Mouse (Mus musculus): ENCODE measurements around the gene Kif5a.

The Kif5a gene

DNA sequence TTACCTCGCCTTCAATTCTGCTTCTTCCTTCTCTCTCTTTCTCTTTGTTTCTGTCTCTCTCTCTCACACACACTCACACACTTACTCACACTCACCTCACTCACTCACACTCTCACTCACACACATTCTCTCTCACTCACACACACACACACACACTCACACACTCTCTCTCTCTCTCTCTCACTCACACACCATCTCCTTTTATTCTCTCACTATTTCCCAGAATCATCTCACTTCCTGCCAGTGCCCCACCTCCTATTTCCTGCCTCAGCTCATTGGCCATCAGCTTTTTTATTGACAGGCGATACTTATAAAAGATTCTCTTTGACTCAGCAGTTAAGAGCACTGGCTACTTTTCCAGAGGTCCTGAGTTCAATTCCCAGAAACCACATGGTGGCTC lies 44.8 kb downstream of the Kif5a start:
- no peak for DNase-seq (ENCODE audit: extremely low read depth, insufficient read length, low spot score)

DNA sequence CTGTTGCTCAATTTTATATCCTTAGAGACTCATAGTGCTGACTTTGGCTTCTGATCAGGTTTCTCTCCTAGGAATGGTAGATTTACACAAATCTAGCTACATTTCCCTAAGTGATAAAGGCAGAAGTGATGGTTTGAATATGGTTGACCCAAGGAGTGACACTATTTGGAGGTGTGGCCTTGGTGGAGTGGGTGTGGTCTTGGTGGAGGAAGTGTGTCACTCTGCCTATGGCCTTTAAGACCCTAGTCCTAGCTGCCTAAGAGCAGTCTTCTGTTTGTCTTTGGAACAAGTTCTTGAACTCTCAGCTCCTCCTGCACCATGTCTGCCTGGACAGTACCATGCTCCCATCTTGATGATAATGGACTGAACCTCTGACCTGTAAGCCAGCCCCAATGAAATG lies 46.0 kb downstream of the Kif5a start:
- DNase-seq (ENCODE audit: extremely low read depth, insufficient read length, low spot score): no peak

DNA sequence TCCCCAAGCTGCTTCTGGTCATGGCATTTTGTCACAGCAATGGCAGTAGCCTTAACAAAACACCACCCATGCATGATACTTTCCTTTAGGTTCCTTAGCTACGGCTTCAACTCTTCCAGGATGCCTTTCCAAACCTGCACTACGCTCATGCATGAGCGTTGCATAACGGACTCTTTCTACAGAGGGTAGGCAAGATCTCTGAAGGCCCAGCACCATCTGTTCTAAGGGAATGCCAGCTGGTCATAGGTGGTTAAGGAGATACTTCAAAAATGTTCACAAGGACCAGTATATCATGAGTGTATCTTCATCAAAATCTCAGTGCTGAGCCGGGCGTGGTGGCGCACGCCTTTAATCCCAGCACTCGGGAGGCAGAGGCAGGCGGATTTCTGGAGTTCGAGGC lies 46.7 kb downstream of the Kif5a start:
- no peak for DNase-seq (ENCODE audit: extremely low read depth, insufficient read length, low spot score)

DNA sequence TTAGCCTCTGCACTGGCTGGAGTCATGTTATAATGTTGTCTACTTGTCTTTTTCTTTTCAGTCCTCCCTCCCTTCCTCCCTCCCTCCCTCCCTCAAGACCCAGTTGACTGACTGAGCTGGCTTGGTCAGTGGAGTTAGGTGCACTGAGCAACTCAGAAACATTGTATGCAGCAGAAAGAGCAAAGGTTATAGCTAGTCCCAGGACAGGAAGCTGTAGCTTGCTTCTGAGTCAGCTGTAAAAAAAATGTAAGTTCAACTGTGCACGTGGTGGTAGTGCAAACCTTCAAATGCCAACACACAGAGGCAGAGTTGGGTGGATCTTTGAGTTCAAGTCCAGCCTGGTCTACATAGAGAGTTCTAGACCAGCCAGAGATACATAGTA lies 48.7 kb downstream of the Kif5a start:
- DNase-seq (ENCODE audit: extremely low read depth, insufficient read length, low spot score): no peak

DNA sequence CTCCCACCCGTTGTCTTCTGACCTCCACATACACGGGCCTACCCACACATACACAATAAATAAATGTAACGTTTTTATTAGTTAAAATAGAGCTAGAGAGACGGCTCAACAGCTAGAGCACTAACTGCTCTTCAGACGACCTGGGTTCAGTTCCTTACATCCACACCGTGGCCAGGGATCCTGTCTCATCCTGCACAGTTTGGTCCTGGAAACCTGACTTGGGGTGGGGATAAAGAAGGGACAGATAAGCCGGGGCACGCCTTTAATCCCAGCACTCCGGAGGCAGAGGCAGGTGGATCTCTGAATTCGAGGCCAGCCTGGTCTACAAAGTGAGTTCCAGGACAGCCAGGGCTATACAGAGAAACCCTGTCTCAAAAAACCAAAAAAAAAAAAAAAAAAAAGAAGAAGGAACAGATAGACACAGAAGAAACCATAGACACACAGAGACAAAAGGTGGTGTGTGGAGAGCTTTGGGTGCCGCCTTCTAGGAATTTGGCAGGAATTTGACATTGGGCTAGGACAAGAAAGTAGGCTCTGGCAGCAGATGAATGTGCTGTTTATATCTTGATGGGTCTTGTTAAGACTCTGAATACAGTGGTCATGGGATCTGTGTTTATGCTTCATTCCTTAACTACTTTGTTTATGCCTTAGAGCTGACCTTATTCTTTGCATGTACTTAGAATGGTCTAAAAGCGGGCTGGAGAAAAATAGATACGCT lies 49.3 kb downstream of the Kif5a start:
- no peak for DNase-seq (ENCODE audit: extremely low read depth, insufficient read length, low spot score)

DNA sequence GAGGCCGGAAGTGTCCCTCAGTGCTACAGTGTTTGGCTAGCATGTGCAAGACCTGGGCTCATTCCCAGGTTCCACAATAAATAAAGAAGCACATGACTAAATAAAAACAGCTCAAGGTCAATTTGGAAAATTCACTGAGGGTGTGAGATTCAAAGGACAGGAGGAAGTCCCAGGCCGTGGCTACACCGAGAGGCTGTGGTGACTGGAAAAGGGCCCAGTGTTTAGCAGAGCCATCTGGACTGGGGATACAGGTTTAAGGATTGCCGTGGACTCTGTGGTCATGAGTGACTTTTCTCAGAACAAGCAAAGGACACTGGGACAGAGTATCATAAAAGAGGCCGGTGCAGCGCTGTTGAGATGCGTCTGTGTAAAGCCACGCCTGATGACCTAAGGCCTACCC lies 49.9 kb downstream of the Kif5a start:
- DNase-seq (ENCODE audit: extremely low read depth, insufficient read length, low spot score): no peak

DNA sequence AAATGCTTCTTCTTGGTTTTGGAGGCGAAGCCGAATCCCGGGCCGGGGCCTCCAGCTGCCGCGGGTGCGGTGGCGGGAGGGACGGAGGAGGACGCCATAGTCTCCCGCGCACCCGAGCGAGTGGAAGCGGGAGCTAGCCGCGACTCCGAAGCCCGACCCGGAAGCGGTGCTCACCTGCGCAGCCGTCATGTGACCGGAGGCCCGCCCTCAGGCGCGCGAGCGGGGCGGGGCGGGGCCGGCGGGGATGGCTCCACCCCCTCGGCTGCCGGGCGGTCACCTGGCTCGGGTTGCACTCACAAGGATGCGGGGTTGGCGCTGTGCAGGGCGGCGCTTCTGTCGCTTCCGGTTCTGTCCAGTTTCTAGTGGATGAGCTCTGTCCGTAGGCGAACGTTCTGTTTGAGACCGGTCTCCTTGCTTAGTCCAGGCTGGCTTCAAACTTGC lies 51.7 kb downstream of the Kif5a start, which contains the start of gene Pip4k2c:
Pip4k2c (minus strand) TSS at position 172 of the 441 bp plus-strand sequence.
- DNase-seq (ENCODE audit: extremely low read depth, insufficient read length, low spot score): peak; percentile 94

DNA sequence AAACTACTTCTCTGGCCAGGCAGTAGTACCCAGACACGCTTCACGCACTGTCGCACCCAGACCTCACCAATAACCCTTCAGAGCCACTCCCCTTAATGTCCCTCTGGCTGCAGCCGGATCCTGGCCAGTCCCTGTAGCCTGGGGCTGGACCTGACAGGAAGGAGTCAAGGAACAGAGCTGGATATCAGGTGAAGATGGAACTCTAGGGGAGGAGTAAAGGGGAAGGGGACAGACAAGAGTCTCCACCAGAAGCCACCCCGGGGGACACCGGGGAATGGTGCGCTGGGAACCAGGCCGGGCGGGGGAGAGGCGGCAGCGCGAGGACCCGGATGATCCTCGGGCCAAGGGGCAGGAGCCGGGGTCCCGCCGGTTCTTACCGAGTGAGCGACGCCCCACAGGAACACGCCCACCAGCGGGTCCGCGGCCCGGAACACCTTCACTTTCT lies 52.2 kb downstream of the Kif5a start:
- no peak for DNase-seq (ENCODE audit: extremely low read depth, insufficient read length, low spot score)

DNA sequence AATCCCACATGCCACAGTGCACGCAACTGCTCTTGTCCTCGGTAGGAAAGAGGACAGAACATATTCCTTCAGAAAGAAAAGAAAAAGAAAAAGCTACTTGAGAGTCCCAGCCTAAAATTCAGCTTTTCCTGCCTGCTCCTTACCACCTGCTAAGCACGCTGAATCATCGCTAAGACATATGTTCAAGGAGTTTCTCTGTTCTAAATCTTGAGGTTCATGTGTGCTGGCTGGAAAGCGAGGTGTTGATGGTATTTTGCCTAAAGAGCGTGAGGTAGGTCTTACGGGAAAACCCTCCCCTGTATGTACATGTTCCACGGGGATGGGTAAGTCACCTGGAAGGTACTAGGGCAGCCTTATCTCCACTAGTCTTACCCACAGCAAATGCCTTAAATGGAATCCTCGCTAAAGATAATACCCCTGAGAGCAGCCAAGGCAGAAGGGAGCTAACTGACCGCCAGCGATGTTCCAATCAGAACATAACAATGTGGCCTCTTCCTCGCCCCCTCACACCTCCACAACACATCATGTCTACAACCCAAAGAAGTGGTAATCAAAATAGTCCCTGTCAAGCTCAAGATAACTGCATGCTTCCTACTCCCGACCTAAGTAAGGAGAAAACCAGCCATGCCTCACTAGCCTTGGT lies 53.1 kb downstream of the Kif5a start:
- no peak for DNase-seq (ENCODE audit: extremely low read depth, insufficient read length, low spot score)

DNA sequence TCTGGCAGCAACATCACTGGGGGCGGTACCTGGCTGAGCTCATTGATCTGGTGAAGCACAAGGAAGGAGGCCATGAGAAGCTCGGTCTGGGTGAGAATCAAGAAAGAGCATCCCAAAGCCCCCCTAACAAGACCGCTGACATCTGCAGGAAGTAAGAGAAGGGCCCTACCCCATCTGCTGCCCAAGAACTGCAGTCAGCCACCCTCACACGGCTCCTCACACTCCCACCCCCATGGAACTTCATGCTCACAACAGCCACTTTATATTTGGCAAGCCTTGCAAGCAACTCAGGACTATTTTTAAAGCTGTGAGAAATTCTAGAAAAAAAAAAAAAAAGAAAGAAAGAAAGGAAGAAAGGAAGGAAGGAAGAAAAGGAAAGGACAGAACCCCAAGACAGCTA lies 54.2 kb downstream of the Kif5a start:
- DNase-seq (ENCODE audit: extremely low read depth, insufficient read length, low spot score): no peak

DNA sequence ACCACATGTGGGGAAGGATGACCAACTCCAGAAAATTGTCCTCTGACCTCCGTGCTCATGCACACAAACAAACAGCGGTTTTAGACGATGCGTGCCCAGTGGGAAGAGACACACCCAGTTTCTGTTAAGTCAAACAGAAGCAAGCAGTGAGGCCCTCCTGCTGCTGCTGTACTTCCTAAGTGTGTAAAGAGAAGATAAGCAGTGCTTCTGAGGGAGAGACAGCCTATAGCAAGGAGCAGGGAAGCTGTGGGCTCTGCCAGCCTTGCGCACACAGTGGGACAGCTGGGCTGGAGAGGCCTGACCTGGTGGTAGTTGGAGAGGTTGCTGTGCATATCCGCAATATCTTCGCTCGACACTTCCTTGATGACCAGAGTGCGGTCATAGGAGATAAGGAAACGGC lies 57.8 kb downstream of the Kif5a start:
- DNase-seq (ENCODE audit: extremely low read depth, insufficient read length, low spot score): no peak

DNA sequence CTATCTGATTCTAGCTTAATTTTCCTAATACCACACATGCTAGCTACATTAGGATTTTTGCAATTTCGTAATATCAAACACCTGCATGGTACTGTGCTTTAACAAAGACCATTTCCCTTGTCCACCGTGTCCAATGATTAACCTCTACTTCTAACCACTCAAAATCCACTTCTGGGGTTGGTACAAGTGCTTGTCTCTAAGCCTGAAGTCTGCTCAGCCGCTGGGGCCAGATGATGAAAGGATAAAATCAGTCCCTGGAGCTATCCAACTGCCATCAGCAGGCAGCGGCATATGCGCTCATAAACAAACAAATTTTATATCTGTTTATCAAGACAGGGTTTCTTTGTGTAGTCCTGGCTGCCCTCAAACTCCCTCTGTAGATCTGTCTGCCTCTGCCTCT lies 58.6 kb downstream of the Kif5a start:
- no peak for DNase-seq (ENCODE audit: extremely low read depth, insufficient read length, low spot score)

DNA sequence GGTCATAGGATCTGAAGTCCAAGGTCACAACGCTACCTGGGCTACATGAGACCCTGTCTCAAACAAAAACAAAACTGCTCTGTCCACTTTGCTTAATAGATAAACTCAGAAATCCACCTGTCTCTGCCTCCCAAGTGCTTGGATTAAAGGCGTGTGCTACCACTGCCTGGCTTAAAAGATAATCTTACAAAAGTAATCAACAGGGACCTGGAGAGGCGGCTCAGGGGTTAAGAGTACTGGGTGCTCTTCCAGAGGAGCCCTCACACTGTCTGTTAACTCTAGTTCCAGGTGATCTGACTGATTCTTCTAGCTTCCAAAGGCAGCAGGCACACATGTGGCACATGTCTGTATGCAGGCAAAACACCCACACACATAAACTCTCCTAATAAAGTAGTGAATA lies 60.0 kb downstream of the Kif5a start:
- no peak for DNase-seq (ENCODE audit: extremely low read depth, insufficient read length, low spot score)

DNA sequence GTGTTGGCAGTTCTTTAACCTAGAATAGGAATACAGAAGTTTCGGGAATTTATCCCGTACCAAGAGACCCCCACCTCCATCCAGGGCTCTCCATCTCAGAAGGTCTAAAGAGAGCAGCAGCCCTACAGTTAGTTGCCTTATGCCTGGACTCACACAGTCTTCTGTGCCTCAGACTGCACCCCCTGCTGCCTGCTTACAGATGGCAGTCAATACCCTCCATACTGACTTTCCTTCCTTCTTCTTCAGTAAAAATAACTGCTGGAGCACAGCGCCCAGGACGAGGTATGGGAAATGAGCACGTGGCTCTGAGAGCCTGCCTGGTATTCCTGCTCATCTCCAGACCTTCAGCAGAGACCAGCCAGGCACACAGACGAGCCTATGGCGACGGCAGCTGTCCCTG lies 62.9 kb downstream of the Kif5a start:
- no peak for DNase-seq (ENCODE audit: extremely low read depth, insufficient read length, low spot score)

DNA sequence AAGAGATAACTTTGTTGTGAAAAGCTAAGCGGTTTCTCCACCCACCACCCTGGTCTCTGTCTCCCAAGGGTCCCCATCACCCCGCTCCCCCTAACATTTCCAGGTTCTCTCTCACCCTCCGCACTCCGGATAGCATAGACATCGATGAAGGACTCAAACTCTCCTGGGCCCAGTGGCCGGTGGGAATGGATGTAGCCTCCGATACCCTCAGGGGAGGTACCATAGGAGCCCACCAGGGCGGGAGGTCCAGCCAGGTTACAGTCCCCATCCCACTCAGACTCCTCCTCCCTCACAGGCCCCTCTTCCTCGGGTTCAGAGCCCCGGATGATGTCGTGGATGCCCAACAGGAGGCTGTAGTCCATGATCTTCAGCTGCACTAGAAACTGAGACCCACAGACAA lies 63.7 kb downstream of the Kif5a start:
- no peak for DNase-seq (ENCODE audit: extremely low read depth, insufficient read length, low spot score)

DNA sequence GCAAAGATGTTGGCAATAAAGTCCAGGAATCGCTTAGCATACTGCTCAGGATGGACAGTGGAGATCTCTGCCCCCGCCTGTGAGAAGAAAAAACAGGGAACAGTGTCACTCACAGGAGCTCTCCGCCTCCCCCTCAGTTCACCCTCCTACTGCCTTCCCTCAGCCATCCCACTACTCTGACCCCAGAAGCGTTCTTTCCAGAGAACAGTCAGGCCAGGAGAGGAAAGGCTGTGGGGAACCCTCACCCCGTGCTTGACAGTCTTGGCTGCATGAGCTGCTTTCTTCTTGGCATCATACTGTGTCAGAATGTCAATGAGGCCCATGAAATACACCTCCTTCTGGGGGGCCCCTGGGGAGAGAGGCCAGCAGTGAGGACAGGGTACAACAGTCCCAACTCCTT lies 64.1 kb downstream of the Kif5a start:
- no peak for DNase-seq (ENCODE audit: extremely low read depth, insufficient read length, low spot score)

DNA sequence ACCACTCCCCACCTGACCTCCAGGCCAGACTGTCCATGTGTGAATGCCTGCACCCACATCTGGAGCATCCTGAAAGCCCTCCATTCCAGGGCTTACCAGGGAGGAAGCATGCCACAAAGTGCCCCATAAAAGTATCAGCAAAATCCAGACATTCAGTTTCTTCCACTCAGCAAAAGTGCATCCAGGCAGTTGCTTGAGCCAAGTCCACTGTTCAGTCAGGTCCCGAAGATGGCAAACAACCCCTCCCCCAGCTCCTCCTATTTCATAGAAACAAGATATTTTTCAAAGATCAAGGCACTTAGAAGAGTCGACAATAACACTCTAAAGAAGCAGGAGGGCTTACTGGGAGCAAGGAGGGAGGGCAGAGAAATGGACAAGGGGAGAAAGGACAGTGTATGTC lies 64.7 kb downstream of the Kif5a start:
- DNase-seq (ENCODE audit: extremely low read depth, insufficient read length, low spot score): no peak

DNA sequence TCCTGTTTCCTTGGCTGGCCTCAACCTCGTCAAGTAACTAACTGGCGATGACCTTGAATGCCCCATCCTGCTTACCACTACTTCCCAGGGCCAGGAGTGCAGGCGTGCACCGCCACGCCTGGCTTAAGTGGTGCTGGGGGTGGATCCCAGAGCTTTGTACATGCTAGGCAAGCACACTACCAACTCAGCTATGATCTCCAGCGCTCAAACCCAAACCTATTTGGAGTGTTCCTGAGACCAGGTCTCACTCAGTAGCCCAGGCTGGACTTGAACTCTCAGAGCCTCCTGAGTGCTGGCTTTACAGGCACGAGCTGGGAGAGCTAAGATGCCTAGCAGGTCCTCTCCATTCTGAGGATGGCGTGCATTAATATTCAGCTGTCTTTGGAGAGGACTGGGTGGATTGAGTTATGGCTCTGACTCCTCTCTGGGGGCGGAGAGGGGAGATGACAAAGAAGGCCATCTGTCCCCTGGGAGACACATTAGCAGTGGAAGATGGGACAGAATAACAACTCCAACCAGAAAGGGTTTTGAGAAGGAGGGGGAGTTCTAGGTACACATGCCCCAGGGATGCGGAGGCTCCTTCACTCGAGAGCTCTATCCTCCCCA lies 65.5 kb downstream of the Kif5a start:
- DNase-seq (ENCODE audit: extremely low read depth, insufficient read length, low spot score): no peak

DNA sequence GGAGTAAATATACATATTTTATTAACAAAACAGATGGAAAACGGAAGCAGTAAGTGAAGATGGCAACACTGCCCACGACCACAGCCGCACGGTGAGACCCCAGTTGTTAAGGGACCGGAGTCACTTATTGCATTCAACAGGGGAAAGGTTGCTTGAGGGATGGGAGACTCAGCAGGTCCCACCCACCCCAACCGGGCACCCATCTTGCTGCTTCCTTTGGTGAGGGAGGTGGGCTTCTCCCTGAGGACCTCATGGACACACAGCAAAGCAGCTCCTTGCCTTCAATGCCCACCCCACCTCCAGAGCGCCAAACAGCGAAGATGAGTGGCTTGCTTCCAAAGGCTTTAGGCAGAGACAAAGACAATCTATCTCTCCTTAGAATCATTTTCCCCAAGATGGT lies 66.0 kb downstream of the Kif5a start:
- DNase-seq (ENCODE audit: extremely low read depth, insufficient read length, low spot score): no peak

DNA sequence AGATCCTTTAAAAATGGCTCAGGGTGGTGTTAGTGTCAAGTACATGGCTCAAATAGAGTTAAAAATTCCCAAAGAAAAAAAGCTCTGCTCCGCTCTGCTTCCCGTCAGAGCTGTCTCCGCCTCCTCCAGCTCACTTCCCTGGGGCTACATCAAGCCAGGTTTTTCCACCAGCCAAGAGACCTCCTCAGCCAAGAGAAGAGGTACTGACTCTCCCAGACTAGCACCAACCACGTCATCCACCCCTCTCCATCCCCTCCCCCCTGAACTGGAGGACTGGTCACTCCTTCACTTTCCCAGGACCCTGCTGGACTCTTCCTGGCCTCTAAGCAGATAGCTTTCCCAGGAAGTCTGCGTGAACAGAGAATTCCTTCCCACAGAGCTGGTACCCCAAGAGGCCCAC lies 66.8 kb downstream of the Kif5a start:
- peak; percentile 56 for DNase-seq (ENCODE audit: extremely low read depth, insufficient read length, low spot score)

DNA sequence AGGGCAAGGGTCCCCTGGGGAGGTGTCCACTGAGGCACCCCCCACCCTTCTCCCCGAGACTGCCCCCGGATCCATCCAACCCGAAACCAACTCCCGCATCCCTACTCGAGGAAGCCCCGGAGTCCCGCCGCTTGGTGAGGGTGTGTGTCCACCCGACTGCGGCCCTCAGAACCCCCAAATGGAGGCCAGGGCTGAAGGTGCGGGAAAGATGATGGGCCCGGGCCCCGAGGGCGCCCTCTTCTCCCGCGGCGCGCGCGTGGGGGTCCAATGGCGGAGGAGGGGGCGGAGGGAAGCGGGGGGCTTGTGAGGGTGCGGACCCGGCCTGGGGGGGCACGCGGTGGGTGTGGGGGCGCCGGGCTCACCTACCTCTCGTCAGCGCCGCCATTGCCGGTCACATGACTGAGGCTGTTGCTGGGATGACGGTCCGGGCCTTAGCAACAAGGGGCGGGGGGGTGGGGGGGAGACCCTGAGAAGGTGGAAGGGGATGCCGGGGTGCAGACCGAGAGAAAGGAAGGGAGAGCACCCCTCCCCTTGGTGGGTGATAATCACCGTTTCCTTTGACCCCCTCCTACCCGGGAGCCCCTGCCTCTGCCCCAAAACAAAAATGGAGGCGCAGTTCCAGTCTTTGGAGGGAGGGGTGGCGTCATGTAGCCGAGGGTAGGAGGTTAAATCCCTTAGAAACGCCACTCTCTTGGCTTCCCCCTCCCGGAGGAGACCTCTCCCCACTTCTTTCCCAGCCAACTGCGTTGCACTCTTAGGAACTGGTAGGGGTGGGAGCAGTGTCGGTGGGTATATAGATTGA lies 67.6 kb downstream of the Kif5a start, which contains the start of gene Dtx3:
Dtx3 (minus strand) TSS at position 401 of the 802 bp plus-strand sequence.
- DNase-seq (ENCODE audit: extremely low read depth, insufficient read length, low spot score): peak; percentile 73

All from 3134 (cell line).